Mouse (Mus musculus) activated CD4-positive, CD25-positive, alpha-beta regulatory T cell, adult 4 months (primary cell): ENCODE results near the gene Msmb. TPM values are rescaled to one million over a fixed set of nuclear protein-coding genes. Genes with fewer than 3 reads are reported as not detected.
"Not testable (repeated sequence)": the region's sequence is repeated elsewhere in the genome, so short reads cannot be mapped to it uniquely, and the experiment has no call there.

Experiments
- ATAC-seq: one replicate; pipeline ENCODE4 v1.8.0; 2017
- polyA plus RNA-seq, 2 experiments: library from polyadenylated mRNA; unstranded; fragments of 100-300 nt; shearing (Covaris generic); gene quantifications; one replicate each; pipeline ENCODE4 v1.2.1; 2017

The Msmb gene
- polyA plus RNA-seq: under 1 TPM in 1 of 2 experiments, not detected in 1; 0.66 TPM

GRCm38 (mm10) chr14:32141723-32142122 is at the start of gene Msmb:
TSS of gene Msmb (plus strand) at chr14:32142023.
- ATAC-seq: no peak

GRCm38 (mm10) chr14:32093018-32093417 is 48.8 kb upstream of the Msmb start:
- ATAC-seq: no peak

- no peak for ATAC-seq
Observed at GRCm38 (mm10) chr14:32093500-32094117, 48.2 kb upstream of the Msmb start.

GRCm38 (mm10) chr14:32095646-32096045 is 46.2 kb upstream of the Msmb start:
- no peak for ATAC-seq

- no peak for ATAC-seq
Observed at GRCm38 (mm10) chr14:32096740-32097139, 45.1 kb upstream of the Msmb start.

GRCm38 (mm10) chr14:32097691-32098090 is 44.1 kb upstream of the Msmb start:
- no peak for ATAC-seq

- no peak for ATAC-seq
Observed at GRCm38 (mm10) chr14:32098951-32099350, 42.9 kb upstream of the Msmb start.

- ATAC-seq: no peak
Observed at GRCm38 (mm10) chr14:32103556-32103955, 38.3 kb upstream of the Msmb start.

- ATAC-seq: no peak
Observed at GRCm38 (mm10) chr14:32105663-32106062, 36.2 kb upstream of the Msmb start.

GRCm38 (mm10) chr14:32106911-32107310 is 34.9 kb upstream of the Msmb start:
- ATAC-seq: no peak

- ATAC-seq: not testable (repeated sequence)
Observed at GRCm38 (mm10) chr14:32112124-32112523, 29.7 kb upstream of the Msmb start.

GRCm38 (mm10) chr14:32120940-32121919 is 20.6 kb upstream of the Msmb start:
- ATAC-seq: no peak

- peak; percentile 32 for ATAC-seq
Observed at GRCm38 (mm10) chr14:32121920-32122315, 19.9 kb upstream of the Msmb start.

- no peak for ATAC-seq
Observed at GRCm38 (mm10) chr14:32124261-32124660, 17.6 kb upstream of the Msmb start.

- not testable (repeated sequence) for ATAC-seq
Observed at GRCm38 (mm10) chr14:32125256-32125655, 16.6 kb upstream of the Msmb start.

GRCm38 (mm10) chr14:32128409-32128808 is 13.4 kb upstream of the Msmb start:
- no peak for ATAC-seq

GRCm38 (mm10) chr14:32131836-32132235 is 10.0 kb upstream of the Msmb start:
- no peak for ATAC-seq

GRCm38 (mm10) chr14:32134293-32134692 is 7.5 kb upstream of the Msmb start:
- no peak for ATAC-seq

GRCm38 (mm10) chr14:32136467-32136866 is 5.4 kb upstream of the Msmb start:
- ATAC-seq: not testable (repeated sequence)

- ATAC-seq: no peak
Observed at GRCm38 (mm10) chr14:32140359-32140965, 1.4 kb upstream of the Msmb start.

- ATAC-seq: no peak
Observed at GRCm38 (mm10) chr14:32144734-32145133, 2.9 kb downstream of the Msmb start.

GRCm38 (mm10) chr14:32145401-32145800 is 3.6 kb downstream of the Msmb start:
- no peak for ATAC-seq

GRCm38 (mm10) chr14:32145809-32146511 is 4.1 kb downstream of the Msmb start:
- no peak for ATAC-seq
